Mouse (Mus musculus) gastrocnemius, adult 2 months (tissue): ENCODE results near the gene Olfr1294. TPM values are rescaled to one million over a fixed set of nuclear protein-coding genes. Genes with fewer than 3 reads are reported as not detected.

Experiments used
- DNase-seq: peaks from one replicate; pipeline ENCODE4 v3.0.0; 2022
- H3K27ac ChIP-seq: fragments of 200-600 bp; 2 replicates; pipeline ENCODE4 v1.8.1; 2022; ENCODE audit warnings: mild to moderate bottlenecking
- H3K4me3 ChIP-seq: fragments of 200-600 bp; 2 replicates; pipeline ENCODE4 v1.8.1; 2022; ENCODE audit warnings: mild to moderate bottlenecking, moderate library complexity
- CTCF ChIP-seq: fragments of 200-600 bp; IDR thresholded peaks from 2 replicates; pipeline ENCODE4 v1.8.1; 2022; ENCODE audit warnings: antibody characterized with exemption, mild to moderate bottlenecking, moderate library complexity
- intact Hi-C: fragments of 180-260 bp; cut with DNase I; formaldehyde crosslinking; loops from one replicate; pipeline ENCODE4 v1.15.1; 2025
- long read RNA-seq, 2 experiments: library from polyadenylated mRNA; stranded (forward); transcript quantifications; one replicate each; pipeline ENCODE4 v2.0.0; 2021
- total RNA-seq, 2 experiments: library from RNA; stranded (reverse); gene quantifications; 2 replicates each; pipeline ENCODE4 v1.2.3; 2021

Gene Olfr1294
- total RNA-seq: not detected
- long read RNA-seq, experiment 1: 0 reads
- long read RNA-seq, experiment 2: 0 reads

DNA sequence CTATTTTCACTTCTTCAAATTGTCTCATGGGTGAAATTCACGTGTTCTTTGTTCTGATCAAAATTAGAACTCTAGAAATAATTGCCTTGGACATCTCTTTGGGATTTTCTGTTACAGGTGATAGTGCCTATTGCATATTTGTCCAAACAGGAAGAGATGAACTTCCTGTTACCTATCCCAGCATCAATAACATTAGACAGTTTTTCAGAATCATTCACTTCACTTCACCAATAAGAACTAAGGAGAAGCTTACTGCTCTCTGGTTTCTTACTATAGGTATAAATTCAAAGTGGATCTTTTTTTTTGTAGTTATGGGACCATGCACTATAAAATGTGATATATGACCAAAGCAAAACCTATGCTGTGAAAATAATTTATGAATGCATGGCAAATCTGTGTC, at the start of gene Olfr1294:
Gene Olfr1294, minus strand, starts transcription at position 101 of the 400 bp plus-strand sequence.
- Histone ChIP-seq H3K4me3 (no peak within 1 kb of the TSS), H3K27ac (no peak within 1 kb of the TSS)
- no peak for TF ChIP-seq CTCF
- DNase-seq: no peak
- intact Hi-C loops: no loop called here

DNA sequence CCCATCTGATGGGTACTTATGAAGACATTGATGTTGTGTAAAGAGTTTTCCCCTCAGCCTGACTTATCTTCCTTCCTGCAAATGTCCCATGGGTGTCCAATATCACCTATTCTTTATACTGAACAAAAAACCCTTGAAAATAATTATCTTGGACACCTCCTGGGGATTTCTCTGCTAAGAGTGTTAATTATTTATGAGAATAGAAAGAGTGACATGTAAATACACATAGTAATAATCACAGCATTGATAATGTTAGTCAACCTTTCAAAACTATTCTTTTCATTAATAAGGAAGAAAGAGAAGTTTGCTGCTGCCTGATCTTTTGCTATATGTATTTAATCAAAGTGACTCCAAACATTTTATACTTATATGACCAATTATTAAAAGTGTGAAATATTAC, 29.5 kb upstream of the Olfr1294 start, which contains the start of gene Olfr1295:
Gene Olfr1295, minus strand, starts transcription at position 101 of the 400 bp plus-strand sequence.
- Histone ChIP-seq H3K27ac (no peak within 1 kb of the TSS), H3K4me3 (no peak within 1 kb of the TSS)
- intact Hi-C loops: no loop called here
- no peak for TF ChIP-seq CTCF
- DNase-seq: no peak

DNA sequence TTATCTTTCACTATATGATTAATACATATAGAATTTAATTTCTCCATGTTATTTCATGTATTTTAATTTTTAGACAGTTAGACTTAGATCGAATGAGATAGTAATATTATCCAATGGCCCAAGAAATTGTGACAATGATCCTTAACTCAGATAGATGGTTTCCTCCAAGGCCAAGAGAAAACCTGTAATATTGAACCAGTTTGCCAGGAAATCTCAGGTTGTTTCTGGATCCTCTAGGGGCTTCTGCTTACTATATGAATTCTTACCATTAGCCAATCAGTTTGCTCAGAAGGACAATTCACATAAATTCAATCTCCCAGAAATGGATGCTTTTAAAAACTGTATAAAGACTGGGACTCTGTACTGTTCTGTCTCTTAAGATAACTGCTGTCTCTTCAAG, 15.2 kb downstream of the Olfr1294 start, which contains the start of gene Olfr1293-ps:
Gene Olfr1293-ps, plus strand, starts transcription at position 301 of the 400 bp plus-strand sequence.
- TF ChIP-seq CTCF: no peak
- Histone ChIP-seq H3K4me3 (no peak within 1 kb of the TSS), H3K27ac (no peak within 1 kb of the TSS)
- intact Hi-C loops: no loop called here
- DNase-seq: no peak

DNA sequence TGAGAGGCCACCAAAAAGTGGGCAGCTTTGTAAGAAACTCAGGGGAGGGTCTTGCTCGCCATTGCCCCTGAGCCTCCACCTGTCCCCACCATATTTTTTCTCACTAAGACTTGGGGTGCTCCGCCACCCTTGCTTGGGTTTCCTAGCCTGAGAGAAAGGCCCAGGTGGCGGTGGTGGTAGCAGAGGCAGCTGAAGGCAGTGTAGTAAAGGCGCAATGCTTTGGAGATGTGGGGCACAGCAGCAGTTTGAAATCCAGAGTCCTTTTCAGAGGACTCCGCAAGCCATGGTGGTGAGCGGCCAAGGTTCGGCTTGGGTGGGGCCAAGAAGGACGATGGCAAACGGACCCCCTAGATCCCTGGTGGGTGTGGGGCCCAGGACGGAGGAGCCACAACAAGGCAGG, 22.6 kb downstream of the Olfr1294 start:
- no peak for DNase-seq
- intact Hi-C loops: no loop called here

DNA sequence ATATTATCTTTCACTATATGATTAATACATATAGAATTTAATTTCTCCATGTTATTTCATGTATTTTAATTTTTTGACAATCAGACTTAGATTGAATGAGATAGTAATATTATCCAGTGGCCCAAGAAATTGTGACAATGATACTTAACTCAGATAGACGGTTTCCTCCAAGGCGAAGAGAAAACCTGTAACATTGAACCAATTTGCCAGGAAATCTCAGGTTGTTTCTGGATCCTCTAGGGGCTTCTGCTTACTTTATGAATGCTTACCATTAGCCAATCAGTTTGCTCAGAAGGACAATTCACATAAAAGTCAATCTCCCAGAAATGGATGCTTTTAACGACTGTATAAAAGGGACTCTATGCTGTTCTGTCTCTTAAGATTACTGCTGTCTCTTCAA, 43.2 kb downstream of the Olfr1294 start, which contains the start of gene Olfr1291-ps1:
Gene Olfr1291-ps1, plus strand, starts transcription at position 301 of the 400 bp plus-strand sequence.
- TF ChIP-seq CTCF: no peak
- DNase-seq: no peak
- no peak within 1 kb of the TSS for H3K4me3 ChIP-seq

More for the DNA sequence above, 22.6 kb downstream of the Olfr1294 start:
- H3K27ac ChIP-seq: no peak overlapping the region
- no peak for TF ChIP-seq CTCF
- H3K4me3 ChIP-seq: no peak overlapping the region

DNA sequence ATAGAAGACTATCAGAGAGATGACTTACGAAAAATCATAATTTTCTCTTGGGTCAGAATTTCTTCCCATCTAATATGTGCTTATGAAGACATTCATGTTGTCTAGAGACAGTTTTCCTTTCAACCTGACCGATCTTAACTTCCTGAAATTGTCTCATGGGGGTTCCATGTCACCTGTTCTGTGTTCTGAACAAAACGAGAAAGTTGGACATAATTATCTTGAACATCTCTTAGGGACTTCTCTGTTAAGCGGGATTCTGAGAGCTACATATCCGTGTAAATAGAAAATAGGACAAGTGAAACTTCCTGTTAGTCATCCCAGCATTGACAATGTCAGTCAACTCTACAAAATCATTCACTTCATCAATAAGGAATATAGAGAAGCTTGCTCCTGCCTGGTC, 46.4 kb downstream of the Olfr1294 start, which contains the start of gene Olfr1290:
Gene Olfr1290, minus strand, starts transcription at position 101 of the 400 bp plus-strand sequence.
- TF ChIP-seq CTCF: no peak
- Histone ChIP-seq H3K4me3 (no peak within 1 kb of the TSS), H3K27ac (no peak within 1 kb of the TSS)
- intact Hi-C loops: no loop called here
- DNase-seq: no peak

More for the DNA sequence above, 43.2 kb downstream of the Olfr1294 start, which contains the start of gene Olfr1291-ps1:
- intact Hi-C loops: no loop called here
- H3K27ac ChIP-seq: no peak within 1 kb of the TSS

Other genes with a start within 250 kb of the Olfr1294 start
- gene Olfr1279, start 239.7 kb downstream of the Olfr1294 start, total RNA-seq: not detected
- gene Olfr1280, start 226.3 kb downstream of the Olfr1294 start, total RNA-seq: not detected
- gene Olfr1281, start 213.8 kb downstream of the Olfr1294 start, total RNA-seq: not detected
- not detected for gene Olfr1282, start 204.2 kb downstream of the Olfr1294 start, total RNA-seq
- not detected for gene Olfr1283, start 173.5 kb downstream of the Olfr1294 start, total RNA-seq
- gene Olfr1284, start 164.8 kb downstream of the Olfr1294 start, total RNA-seq: not detected
- gene Olfr1286, start 117.2 kb downstream of the Olfr1294 start, total RNA-seq: not detected
- gene Olfr1287, start 91.1 kb downstream of the Olfr1294 start, total RNA-seq: not detected
- not detected for gene Olfr1288, start 66.2 kb downstream of the Olfr1294 start, total RNA-seq
- gene Olfr1289, start 59.5 kb downstream of the Olfr1294 start, total RNA-seq: not detected
- not detected for gene Olfr1290, start 46.5 kb downstream of the Olfr1294 start, total RNA-seq
- not detected for gene Olfr1291-ps1, start 43.1 kb downstream of the Olfr1294 start, total RNA-seq
- gene Olfr1293-ps, start 15.1 kb downstream of the Olfr1294 start, total RNA-seq: not detected
- not detected for gene Olfr1295, start 29.4 kb upstream of the Olfr1294 start, total RNA-seq
- gene Olfr1297, start 86.2 kb upstream of the Olfr1294 start, total RNA-seq: not detected
- gene Olfr1298, start 108.9 kb upstream of the Olfr1294 start, total RNA-seq: not detected
- gene Olfr1299, start 121.1 kb upstream of the Olfr1294 start, total RNA-seq: not detected
- not detected for gene Olfr1301, start 210.7 kb upstream of the Olfr1294 start, total RNA-seq
- not detected for gene Olfr1302, start 237.1 kb upstream of the Olfr1294 start, total RNA-seq